Mouse (Mus musculus) gastrocnemius, postnatal 36 days (tissue): ENCODE results near the gene Gm21863. TPM values are rescaled to one million over a fixed set of nuclear protein-coding genes. Genes with fewer than 3 reads are reported as not detected.
"Not testable (repeated sequence)": the region's sequence is repeated elsewhere in the genome, so short reads cannot be mapped to it uniquely, and the experiment has no call there.

Experiments
- DNase-seq, 2 experiments: peaks; one replicate each; pipeline ENCODE4 v3.0.0; 2022
- intact Hi-C: fragments of 180-260 bp; cut with DNase I; formaldehyde crosslinking; loops from one replicate; pipeline ENCODE4 v1.15.1; 2025
- long read RNA-seq, 2 experiments: library from polyadenylated mRNA; stranded (forward); transcript quantifications; one replicate each; pipeline ENCODE4 v2.0.0; 2021
- total RNA-seq, 2 experiments: library from RNA; stranded (reverse); gene quantifications; 2 replicates each; pipeline ENCODE4 v1.2.3; 2021

The Gm21863 gene
- total RNA-seq = not detected
- long read RNA-seq, experiment 1 = 0 reads
- long read RNA-seq, experiment 2 = 0 reads

- intact Hi-C loops, DNase-seq: not testable (repeated sequence)
Observed at GRCm38 (mm10) chr12:19953869-19954555, at the start of gene Gm21863. TSS of gene Gm21863 (plus strand) at chr12:19954505.

- DNase-seq, intact Hi-C loops: not testable (repeated sequence)
Observed at GRCm38 (mm10) chr12:19928049-19928448, 26.3 kb upstream of the Gm21863 start.
